Mouse (Mus musculus): ENCODE measurements around the gene Ssmem1. TPM values are rescaled to one million over a fixed set of nuclear protein-coding genes. Genes with fewer than 3 reads are reported as not detected.
A peak's percentile ranks its signal among the peaks of the same experiment; 100 is the strongest.

Gene Ssmem1
- polyA plus RNA-seq, 1 experiment from 2014 or later = 0.35 TPM

DNA sequence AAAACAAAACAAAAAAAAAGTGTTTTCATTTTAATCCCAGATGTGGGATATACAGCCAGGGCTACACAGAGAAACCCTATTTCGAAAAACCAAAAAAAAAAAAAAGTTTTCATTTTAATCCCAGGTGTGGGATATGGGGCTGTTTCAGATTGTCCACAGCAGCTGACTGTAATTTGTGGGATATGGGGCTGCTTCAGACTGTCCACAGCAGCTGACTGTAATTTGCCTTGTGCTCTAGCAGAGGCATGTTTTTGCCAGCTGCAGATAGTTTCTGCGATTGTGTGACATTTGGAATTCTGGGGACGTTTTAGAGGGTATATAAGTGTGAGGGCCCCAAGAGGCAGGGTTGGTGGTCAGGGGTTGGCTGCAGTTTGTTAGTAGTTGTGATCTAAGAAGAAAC, 37.9 kb upstream of the Ssmem1 start:
- no peaks in the 10 kb centered on the region for H3K9me3 ChIP-seq (ENCODE audit: control insufficient read depth, low read length)
- no peaks in the 10 kb centered on the region for H3K36me3 ChIP-seq (ENCODE audit: control insufficient read depth, insufficient read depth, low read length)
- no peak overlapping the region for H3K27ac ChIP-seq (ENCODE audit: low read depth, low read length)
- H3K27me3 ChIP-seq (ENCODE audit: control insufficient read depth, insufficient read depth, low read length) = no peaks in the 10 kb centered on the region
- H3K4me3 ChIP-seq (ENCODE audit: low read depth, low read length) = no peak overlapping the region
- 72% methylated on average over 3 of the region's 3 CpGs for WGBS
- H3K9ac ChIP-seq (replicated peaks; ENCODE audit: low read depth, low read length) = no peak overlapping the region
- ATAC-seq (ENCODE audit: low read depth) = no peak
- no peaks in the 10 kb centered on the region for H3K4me1 ChIP-seq (ENCODE audit: control insufficient read depth, insufficient read depth, low read length)
- H3K4me2 ChIP-seq (ENCODE audit: low read depth, low read length) = no peak overlapping the region

- Histone ChIP-seq H3K4me3 (ENCODE audit: low read depth, low read length) (no peak overlapping the region), H3K36me3 (ENCODE audit: control insufficient read depth, insufficient read depth, low read length) (0 out of 2 replicates have a peak, but pooled peaks cover 7% of the 10 kb centered on the region), H3K27me3 (ENCODE audit: control insufficient read depth, insufficient read depth, low read length) (no peaks in the 10 kb centered on the region), H3K4me2 (ENCODE audit: low read depth, low read length) (no peak overlapping the region), H3K9me3 (ENCODE audit: control insufficient read depth, low read length) (no peaks in the 10 kb centered on the region), H3K9ac (replicated peaks; ENCODE audit: low read depth, low read length) (no peak overlapping the region), H3K4me1 (ENCODE audit: control insufficient read depth, insufficient read depth, low read length) (no peaks in the 10 kb centered on the region), H3K27ac (ENCODE audit: low read depth, low read length) (no peak overlapping the region)
- 75% methylated on average over 10 of the region's 10 CpGs for WGBS
- no peak for ATAC-seq (ENCODE audit: low read depth)
Observed at GRCm38 (mm10) chr6:30476025-30476765, 33.5 kb upstream of the Ssmem1 start.

DNA sequence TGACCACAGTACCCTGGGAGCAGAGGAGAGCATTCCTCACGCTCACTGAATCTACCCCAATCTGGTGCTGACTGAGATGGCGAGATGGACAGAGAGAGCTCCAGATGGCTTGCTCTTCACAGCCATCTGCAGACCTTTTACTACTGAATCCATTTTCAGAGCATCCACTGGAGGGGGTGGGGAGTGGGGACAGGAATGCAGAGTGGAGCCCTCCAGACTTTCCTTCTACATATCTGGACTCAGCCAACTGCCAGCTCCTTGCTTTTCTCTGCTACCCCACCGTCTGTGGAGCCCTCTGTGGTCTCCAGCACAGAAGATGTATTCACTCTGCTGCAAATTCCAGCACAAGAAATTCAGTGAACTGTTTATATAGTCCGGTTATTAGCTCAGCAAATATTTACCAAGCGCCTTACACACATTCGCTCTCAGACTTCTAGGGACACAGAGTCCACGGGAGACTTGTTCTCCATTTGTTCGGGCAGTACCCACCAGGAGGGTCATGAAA, 32.4 kb upstream of the Ssmem1 start:
- no peak overlapping the region for H3K27ac ChIP-seq (ENCODE audit: low read depth, low read length)
- ATAC-seq (ENCODE audit: low read depth) = no peak
- no peak overlapping the region for H3K4me2 ChIP-seq (ENCODE audit: low read depth, low read length)

GRCm38 (mm10) chr6:30477784-30478183, 31.9 kb upstream of the Ssmem1 start:
- no peaks in the 10 kb centered on the region for H3K4me1 ChIP-seq (ENCODE audit: control insufficient read depth, insufficient read depth, low read length)
- no peak overlapping the region for H3K4me2 ChIP-seq (ENCODE audit: low read depth, low read length)
- H3K36me3 ChIP-seq (ENCODE audit: control insufficient read depth, insufficient read depth, low read length) = 0 out of 2 replicates have a peak, but pooled peaks cover 7% of the 10 kb centered on the region
- H3K27me3 ChIP-seq (ENCODE audit: control insufficient read depth, insufficient read depth, low read length) = no peaks in the 10 kb centered on the region
- no peaks in the 10 kb centered on the region for H3K9me3 ChIP-seq (ENCODE audit: control insufficient read depth, low read length)
- no peak overlapping the region for H3K4me3 ChIP-seq (ENCODE audit: low read depth, low read length)
- 92% methylated on average over 6 of the region's 6 CpGs for WGBS
- no peak overlapping the region for H3K9ac ChIP-seq (replicated peaks; ENCODE audit: low read depth, low read length)
- no peak for ATAC-seq (ENCODE audit: low read depth)
- no peak overlapping the region for H3K27ac ChIP-seq (ENCODE audit: low read depth, low read length)

More for the DNA sequence above, 32.4 kb upstream of the Ssmem1 start:
- 80% methylated on average over 8 of the region's 8 CpGs for WGBS
- 0 out of 2 replicates have a peak, but pooled peaks cover 7% of the 10 kb centered on the region for H3K36me3 ChIP-seq (ENCODE audit: control insufficient read depth, insufficient read depth, low read length)
- H3K4me3 ChIP-seq (ENCODE audit: low read depth, low read length) = no peak overlapping the region
- no peak overlapping the region for H3K9ac ChIP-seq (replicated peaks; ENCODE audit: low read depth, low read length)
- H3K4me1 ChIP-seq (ENCODE audit: control insufficient read depth, insufficient read depth, low read length) = no peaks in the 10 kb centered on the region
- H3K27me3 ChIP-seq (ENCODE audit: control insufficient read depth, insufficient read depth, low read length) = no peaks in the 10 kb centered on the region
- H3K9me3 ChIP-seq (ENCODE audit: control insufficient read depth, low read length) = no peaks in the 10 kb centered on the region

DNA sequence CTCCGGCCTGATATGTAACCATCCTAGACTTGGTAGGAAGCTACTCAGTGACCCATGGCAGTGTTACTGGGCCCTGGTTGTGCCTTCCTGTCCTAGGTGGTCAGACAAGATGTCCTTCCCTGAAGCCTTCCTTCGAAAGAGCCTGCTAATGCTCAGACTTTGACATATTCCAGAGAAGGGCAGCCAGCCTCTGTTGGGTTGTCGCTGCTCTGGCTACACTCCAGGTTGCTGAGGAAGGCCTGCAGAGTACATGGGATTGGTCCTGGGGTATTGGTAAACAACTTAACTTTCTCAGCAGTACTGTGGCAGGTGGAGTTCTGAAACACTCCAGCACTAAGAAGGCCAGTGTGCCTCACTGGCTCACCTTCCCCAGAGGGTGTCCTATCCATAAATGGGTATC, 30.2 kb upstream of the Ssmem1 start:
- ATAC-seq (ENCODE audit: low read depth) = no peak
- Histone ChIP-seq H3K4me3 (ENCODE audit: low read depth, low read length) (no peak overlapping the region), H3K9me3 (ENCODE audit: control insufficient read depth, low read length) (no peaks in the 10 kb centered on the region), H3K36me3 (ENCODE audit: control insufficient read depth, insufficient read depth, low read length) (0 out of 2 replicates have a peak, but pooled peaks cover 7% of the 10 kb centered on the region), H3K27ac (ENCODE audit: low read depth, low read length) (no peak overlapping the region), H3K4me1 (ENCODE audit: control insufficient read depth, insufficient read depth, low read length) (no peaks in the 10 kb centered on the region), H3K27me3 (ENCODE audit: control insufficient read depth, insufficient read depth, low read length) (no peaks in the 10 kb centered on the region), H3K4me2 (ENCODE audit: low read depth, low read length) (no peak overlapping the region), H3K9ac (replicated peaks; ENCODE audit: low read depth, low read length) (no peak overlapping the region)
- WGBS = 92% methylated on average over 3 of the region's 3 CpGs

DNA sequence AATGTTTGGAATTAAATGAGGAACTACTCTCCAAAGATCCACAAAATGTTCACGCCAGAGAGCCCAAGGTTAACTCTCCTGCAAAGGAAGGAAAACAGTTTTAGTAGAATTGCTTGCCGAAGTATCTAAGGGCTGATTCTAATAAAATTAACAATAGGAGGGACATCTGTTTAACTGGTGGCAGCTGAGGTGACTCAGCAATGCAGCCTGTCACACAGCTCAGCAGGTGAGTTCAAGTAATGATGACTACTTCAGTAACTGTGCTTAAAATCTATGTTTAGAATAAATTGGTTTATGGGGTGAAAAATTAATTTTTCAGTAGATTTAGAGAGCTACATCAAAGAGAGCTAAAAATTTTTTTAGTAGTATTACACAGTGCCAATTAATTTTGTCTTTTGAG, 26.7 kb upstream of the Ssmem1 start:
- ATAC-seq (ENCODE audit: low read depth) = no peak
- Histone ChIP-seq H3K27ac (ENCODE audit: low read depth, low read length) (no peak overlapping the region), H3K36me3 (ENCODE audit: control insufficient read depth, insufficient read depth, low read length) (peaks cover 16% of the 10 kb centered on the region), H3K4me2 (ENCODE audit: low read depth, low read length) (no peak overlapping the region), H3K4me3 (ENCODE audit: low read depth, low read length) (no peak overlapping the region), H3K9me3 (ENCODE audit: control insufficient read depth, low read length) (no peaks in the 10 kb centered on the region), H3K9ac (replicated peaks; ENCODE audit: low read depth, low read length) (no peak overlapping the region), H3K27me3 (ENCODE audit: control insufficient read depth, insufficient read depth, low read length) (no peaks in the 10 kb centered on the region), H3K4me1 (ENCODE audit: control insufficient read depth, insufficient read depth, low read length) (no peaks in the 10 kb centered on the region)
- 73% methylated on average over 2 of the region's 2 CpGs for WGBS

DNA sequence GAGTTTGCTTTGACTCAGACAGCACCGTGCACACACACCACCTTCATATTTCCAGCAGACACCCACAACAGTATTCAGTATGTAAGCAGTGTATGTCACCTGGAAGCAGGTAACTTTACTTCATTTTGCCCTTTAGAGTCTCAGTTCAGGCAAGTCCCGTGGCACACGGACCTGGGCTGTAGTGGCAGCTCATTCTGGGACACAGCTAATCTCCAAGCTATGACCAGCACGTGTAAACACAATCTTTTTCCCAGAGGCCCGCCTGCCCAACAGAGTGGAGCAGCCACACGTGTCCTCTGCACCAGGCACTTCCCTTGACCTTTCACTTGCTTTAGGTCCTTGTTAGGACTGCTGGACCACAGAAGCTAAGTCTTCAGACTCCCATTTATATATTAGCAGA, 23.1 kb upstream of the Ssmem1 start:
- no peak for ATAC-seq (ENCODE audit: low read depth)
- Histone ChIP-seq H3K9me3 (ENCODE audit: control insufficient read depth, low read length) (no peaks in the 10 kb centered on the region), H3K27ac (ENCODE audit: low read depth, low read length) (no peak overlapping the region), H3K9ac (replicated peaks; ENCODE audit: low read depth, low read length) (no peak overlapping the region), H3K4me2 (ENCODE audit: low read depth, low read length) (no peak overlapping the region), H3K27me3 (ENCODE audit: control insufficient read depth, insufficient read depth, low read length) (no peaks in the 10 kb centered on the region), H3K4me3 (ENCODE audit: low read depth, low read length) (no peak overlapping the region), H3K4me1 (ENCODE audit: control insufficient read depth, insufficient read depth, low read length) (no peaks in the 10 kb centered on the region), H3K36me3 (ENCODE audit: control insufficient read depth, insufficient read depth, low read length) (peaks cover 9% of the 10 kb centered on the region)
- 92% methylated on average over 6 of the region's 6 CpGs for whole genome bisulfite sequencing

- Histone ChIP-seq H3K9me3 (ENCODE audit: control insufficient read depth, low read length) (no peaks in the 10 kb centered on the region), H3K4me3 (ENCODE audit: low read depth, low read length) (no peak overlapping the region), H3K4me1 (ENCODE audit: control insufficient read depth, insufficient read depth, low read length) (no peaks in the 10 kb centered on the region), H3K27ac (ENCODE audit: low read depth, low read length) (no peak overlapping the region), H3K27me3 (ENCODE audit: control insufficient read depth, insufficient read depth, low read length) (no peaks in the 10 kb centered on the region), H3K36me3 (ENCODE audit: control insufficient read depth, insufficient read depth, low read length) (peaks cover 22% of the 10 kb centered on the region; the same call in 1 of the 2 replicates), H3K4me2 (ENCODE audit: low read depth, low read length) (no peak overlapping the region), H3K9ac (replicated peaks; ENCODE audit: low read depth, low read length) (no peak overlapping the region)
- 90% methylated on average over 3 of the region's 3 CpGs for WGBS
- ATAC-seq (ENCODE audit: low read depth) = no peak
Observed at GRCm38 (mm10) chr6:30499049-30499448, 10.6 kb upstream of the Ssmem1 start.

- Histone ChIP-seq H3K4me2 (ENCODE audit: low read depth, low read length) (peak overlapping the region; percentile 88), H3K9me3 (ENCODE audit: control insufficient read depth, low read length) (no peaks in the 10 kb centered on the region), H3K4me1 (ENCODE audit: control insufficient read depth, insufficient read depth, low read length) (peaks cover 6% of the 10 kb centered on the region; the same call in 1 of the 2 replicates), H3K9ac (replicated peaks; ENCODE audit: low read depth, low read length) (peak overlapping the region; percentile 55), H3K27ac (ENCODE audit: low read depth, low read length) (peak overlapping the region; percentile 88), H3K36me3 (ENCODE audit: control insufficient read depth, insufficient read depth, low read length) (0 out of 2 replicates have a peak, but pooled peaks cover 12% of the 10 kb centered on the region), H3K27me3 (ENCODE audit: control insufficient read depth, insufficient read depth, low read length) (no peaks in the 10 kb centered on the region), H3K4me3 (ENCODE audit: low read depth, low read length) (peak overlapping the region; percentile 48)
- ATAC-seq (ENCODE audit: low read depth) = no peak
- 6% methylated on average over 2 of the region's 2 CpGs for WGBS
Observed at GRCm38 (mm10) chr6:30508824-30509223, 825 bp upstream of the Ssmem1 start.

Data from neural tube, embryonic 14.5 days (tissue).